Mouse (Mus musculus) right cerebral cortex, postnatal 25 days (tissue): Measurements from ENCODE around the gene Syk.
A peak's percentile ranks its signal among the peaks of the same experiment; 100 is the strongest.

Source experiments
- DNase-seq: peaks from one replicate; pipeline ENCODE4 v3.0.0; 2022

The Syk gene

DNA sequence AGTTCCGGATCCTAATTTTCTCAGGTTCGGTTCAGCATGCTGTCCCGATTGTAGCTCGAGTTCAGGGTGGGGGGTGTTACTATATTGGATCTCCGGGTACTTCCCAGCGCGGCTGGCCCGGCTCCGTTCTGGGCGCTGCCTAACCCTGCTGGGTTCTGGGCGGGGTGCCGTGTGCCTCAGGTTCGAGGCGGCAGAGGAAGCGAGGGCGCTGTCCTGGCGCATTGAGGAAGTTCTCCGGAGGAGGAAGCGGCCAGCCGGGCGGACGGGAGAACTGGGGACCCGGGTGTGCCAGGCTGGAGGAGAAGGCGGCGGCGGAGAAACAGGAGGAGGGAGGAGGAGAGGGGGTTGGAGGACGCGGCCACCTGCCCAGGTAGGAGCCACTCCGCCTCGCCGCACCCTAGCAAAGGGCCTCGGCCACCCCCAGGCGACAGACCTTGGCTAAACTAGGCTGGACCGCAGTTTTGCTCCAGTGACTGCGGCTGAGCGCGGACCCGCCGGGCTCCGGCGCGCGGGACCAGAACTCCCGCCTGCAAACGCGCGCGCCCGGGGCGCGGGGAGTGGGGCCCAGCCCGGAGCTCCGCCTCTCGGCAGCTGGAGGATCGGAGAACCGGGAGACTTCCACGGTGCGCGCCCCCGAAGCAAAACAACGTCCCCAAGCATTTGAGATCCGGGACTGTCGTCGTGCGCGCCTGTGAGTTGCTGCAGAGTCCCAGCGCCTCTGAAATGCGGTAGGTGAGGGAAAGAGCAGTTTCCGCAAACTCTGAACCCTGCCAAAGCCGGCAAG, at the start of gene Syk:
Gene Syk, plus strand, starts transcription at position 296 of the 784 bp plus-strand sequence.
- peak; percentile 64 for DNase-seq

DNA sequence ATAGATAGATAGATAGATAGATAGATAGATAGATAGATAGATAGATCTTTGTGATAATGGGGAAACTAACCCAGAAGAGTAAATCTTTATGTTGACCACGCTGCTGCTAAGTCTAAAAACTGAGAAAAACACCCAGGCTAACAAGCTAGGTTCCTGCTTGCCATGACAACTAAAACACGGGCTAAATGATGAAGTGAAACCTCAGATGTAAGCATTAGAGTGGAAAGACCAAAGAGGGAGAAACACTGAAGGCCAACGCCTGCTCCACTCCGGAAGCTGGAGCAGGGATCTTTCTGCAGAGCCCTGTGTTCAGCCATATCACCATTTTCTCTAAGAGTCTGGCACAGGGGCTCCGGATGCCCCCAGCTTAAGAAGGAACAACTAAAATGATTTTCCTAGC, 49.3 kb upstream of the Syk start:
- no peak for DNase-seq

DNA sequence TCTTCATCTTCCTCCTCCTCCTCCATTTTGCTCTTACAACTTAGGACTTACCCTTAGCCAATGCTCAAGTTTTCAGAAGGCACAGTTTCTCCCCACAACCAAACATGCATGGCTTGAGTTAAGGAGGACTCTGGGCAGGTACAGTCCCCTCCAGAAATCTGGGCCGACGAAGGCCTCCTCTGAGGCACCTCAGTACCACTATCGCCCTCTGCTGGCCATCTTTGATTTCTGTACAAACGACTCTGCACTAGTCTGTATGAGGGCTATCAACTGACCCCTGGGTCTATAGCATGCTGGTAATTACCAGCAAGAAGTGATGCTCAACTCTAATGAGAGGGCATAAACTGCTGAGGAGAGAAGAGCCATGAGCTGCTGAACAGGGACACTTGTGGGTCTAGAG, 47.4 kb upstream of the Syk start:
- DNase-seq, result peak; percentile 45

DNA sequence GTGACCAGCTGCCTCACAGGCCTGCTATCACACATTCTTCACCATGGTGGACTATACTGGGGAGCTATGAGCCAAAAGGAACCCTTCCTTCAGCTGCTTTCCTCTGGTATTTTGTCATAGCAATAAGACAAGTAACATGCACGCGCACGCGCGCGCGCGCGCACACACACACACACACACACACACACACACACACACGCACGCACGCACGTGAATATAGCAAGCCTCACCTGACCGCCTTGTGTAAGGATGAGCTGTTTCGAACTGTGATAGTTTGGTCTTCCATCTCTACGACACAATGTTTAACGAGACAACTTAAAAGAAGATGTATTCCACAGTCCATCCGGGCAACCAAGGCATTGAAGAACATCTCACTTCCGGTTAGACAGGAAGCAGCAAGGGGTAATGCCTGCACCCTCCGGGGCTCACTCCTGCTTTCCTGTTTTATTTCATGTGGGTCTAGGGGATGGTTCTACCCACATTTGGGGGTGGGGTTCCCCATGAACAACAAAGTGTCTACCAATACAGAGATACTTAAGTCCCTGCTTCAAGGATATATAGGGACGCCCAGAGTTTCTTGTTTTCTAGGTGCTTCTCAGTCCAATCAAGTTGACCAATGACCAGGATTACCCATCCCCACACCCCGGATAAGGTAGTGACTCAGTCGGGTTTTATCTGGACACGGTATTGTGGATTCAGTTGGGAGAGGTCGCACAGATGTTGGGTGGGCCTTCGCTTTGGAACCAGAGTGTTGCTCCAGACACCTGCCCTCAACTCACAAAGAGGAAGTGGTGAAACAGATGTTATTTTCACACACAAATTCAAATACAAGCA, 45.0 kb upstream of the Syk start:
- DNase-seq, result no peak

DNA sequence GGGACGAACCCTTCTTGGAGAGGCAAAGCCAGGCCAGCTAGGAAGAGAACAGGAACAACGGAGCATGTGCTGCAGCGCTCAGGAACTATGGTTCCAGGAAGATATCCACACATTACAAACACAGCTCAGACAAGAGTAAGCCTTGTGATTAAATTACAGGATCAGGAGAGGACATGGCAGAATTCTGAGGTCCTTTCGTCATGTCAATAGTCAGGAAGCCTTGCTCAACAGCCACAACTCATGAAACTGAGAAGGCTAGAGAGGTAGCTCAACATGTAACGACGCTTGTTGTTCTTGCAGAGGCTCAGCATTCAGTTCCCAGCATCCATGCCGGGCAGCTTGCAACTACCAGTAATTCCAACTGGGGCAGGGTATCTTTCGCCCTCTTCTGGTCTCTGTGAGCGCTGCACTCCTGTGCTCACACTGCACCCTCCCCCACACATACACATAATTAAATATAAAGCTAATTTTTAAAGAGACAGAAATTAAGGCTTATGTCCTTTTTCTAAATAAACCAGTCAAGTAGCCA, 44.3 kb upstream of the Syk start:
- no peak for DNase-seq

DNA sequence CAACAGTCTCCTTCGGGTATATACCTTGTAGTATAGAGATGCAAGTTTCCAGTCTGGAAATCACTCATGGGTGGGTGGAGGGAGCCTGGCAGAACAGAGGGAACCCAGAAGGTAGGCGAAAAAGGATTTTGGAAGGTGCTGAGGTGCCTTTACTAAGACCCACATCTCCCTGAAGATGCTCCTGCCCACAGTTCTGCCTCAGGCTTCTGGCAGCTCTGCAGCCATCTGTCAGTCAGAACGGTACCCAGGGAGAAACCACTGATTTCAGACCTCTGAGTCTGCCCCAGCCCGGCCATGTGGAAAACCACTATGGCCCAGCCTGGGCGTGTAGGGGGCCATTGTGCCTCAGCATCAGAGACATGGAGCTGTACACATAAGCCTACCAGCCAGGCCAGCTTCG, 43.5 kb upstream of the Syk start:
- DNase-seq, result no peak

DNA sequence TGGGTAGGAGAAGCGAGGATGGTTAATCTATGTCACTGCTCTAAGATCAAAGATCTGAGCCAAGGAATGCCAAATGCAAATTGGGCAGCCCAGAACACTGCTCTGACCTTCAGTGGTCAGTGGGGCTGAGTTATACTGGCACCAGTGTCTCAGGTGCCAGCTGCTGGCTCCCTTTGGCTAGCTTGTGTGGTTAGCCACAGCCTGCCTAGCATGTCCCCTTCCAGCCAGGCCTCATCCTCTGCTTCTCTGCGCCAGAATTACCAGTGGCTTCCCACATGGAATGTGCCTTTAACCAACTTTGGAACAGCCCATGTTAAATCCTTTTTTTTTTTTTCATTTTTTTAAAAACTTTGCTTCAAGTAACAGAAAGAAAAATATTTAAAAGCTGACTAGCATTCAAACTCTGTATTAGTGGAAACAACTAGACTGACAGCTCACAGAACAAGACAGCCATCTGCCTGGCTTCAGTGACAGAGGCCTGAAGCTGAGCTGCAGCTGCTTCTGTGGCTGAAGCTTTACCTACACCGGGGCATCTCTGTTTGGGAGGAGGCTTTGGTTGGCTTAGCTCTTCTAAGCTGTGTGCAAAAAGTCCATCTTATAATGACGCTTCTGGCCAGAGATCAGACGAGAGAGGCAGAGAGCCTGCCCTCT, 41.5 kb upstream of the Syk start:
- no peak for DNase-seq

DNA sequence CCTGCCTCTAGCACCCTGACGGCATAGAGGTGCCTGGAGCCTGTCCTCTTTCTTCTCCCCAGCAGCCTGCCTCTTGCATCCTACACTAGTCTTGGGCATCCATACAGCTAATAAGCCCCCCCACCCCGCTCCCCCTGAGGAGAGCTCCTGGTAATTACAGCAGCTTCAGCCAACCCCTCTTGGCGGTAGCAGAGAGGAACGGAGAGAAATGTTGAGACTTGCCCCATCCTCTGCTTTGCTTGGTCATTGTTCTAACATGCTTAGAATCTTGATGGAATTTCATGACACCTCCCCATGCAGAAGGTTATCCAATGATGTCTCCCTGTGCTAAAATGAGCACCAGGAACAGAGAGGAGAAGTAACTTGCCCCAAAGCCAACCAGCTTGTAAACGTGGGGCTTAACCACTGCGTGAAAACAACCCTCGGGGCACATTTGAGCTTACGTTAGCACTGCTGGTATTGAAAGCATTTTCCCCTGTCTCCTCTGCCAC, 40.9 kb upstream of the Syk start:
- DNase-seq, result no peak

DNA sequence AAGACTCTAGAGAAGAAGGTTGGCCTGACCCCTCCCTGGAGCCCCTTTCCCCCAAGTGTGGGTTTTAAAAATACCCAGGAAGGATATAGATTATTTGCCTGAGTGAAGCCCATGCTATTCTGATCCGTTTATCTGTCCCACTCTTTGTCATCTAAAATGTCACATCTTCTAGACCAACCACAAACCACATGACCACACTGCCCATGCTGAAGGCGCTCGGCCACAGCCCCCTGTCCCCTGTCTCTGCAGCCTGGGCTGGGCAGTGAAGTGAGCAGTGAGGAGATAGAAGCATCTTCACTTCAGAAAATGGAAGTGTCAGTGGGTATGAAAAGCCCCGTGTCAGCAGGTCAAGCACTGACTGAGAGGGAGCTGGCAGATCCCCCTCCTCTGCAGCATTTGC, 40.3 kb upstream of the Syk start:
- no peak for DNase-seq

DNA sequence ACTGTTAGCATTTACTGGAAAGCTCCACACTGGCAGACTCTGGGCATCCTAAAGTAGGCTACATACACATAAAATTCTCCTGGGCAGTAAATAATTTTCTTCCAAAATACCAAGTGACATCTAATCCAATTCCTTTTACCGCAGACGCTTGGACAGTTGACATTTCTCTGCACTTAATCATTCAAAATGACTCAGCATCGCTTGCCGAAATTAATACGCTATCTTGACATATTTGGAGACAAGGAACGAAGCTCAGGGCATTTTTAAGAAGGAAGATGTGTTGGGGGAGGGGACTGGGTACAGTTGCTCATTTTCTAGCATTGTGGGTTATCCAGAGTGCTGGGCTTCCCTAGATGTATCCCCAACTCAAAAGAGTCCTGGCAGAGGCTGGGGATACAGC, 36.7 kb upstream of the Syk start:
- no peak for DNase-seq

DNA sequence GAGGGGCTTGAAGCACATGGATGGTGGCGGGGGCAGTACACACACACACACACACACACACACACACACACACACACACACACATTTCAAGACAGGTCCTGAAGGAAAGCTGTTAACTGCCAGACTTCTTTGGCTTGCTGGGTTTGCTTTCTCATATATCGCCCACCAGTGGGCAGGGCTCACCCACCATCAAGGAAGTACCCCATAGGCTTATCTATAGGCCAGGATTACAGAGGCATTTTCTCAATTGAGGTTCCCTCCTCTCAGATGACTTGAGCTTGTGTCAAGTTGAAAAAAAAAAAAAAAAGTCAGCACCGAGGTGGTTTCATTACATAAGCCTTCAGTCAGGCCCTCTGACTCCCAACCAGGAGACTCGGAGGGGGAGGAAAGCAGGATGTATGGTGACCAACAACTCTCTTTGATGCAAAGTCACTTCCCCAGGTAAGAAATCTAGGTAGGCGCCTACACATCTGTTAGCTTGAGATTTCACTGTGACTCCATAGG, 32.2 kb upstream of the Syk start:
- no peak for DNase-seq

DNA sequence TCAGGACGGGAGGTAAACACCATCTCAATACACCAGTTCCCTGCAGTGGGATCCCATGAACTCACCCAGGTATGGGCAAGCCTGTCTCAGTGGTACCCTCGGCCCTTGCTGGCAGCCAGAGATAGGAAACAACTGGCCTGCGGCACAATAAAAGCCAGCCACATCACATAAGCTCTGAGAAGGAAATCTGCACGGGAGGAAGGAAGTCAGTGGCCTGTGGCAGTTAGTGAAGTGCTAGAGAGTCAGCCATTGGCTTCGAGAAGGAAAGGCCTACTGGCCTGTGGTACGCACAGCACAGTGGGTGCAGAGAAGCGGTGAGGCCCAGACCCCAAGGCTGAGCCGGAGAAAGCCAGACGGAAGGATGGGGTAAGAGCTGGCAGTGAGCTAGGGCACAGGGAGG, 31.7 kb upstream of the Syk start:
- no peak for DNase-seq

DNA sequence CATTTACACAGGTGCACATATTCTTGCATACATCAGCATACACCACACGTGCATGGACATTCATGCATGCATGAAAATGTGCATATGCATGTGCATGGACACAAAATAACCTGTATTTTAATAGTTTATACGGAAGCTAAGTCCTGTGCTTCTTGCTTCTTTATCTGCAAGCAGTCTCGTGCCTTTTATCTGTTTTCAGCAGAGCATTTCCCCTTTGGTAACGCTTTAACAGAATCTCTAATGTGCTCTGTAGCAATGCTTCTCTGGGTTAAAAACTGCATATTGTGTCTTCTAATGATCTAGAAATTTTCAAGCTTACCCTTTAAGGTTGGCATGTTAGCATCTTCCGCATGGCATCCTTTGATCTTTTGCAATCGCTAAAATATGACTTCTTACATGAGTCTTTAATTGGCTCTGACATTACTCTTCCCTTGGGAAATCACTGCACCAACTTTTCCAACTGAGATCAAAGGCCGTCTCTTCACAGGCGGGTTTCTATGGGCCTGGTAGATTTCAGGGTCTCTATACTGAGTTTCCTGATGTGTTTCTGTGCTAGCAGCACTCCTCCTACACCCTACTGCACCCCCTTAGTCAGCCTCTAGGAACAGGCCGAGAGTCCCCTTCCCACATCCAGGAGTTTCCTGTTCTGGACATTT, 30.0 kb upstream of the Syk start:
- DNase-seq, result no peak

DNA sequence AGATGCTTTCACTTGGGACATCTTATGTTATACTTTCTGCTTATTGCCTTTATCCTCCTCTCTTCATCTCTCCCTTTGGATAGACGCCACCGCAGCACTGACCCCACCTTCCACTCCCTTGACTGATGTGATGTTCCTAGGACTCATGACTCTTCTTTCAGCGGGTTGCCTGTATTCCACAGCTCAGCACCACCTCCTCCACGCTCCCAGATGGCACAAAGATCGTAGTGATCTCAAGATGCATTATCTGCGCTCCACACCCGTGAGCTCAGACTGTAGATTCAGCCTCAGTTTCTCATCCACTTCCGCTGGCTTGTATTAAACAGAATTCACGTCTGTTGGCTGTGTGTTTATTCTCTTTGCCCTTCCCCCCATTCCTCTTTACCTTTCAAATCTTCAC, 28.3 kb upstream of the Syk start:
- DNase-seq, result no peak

DNA sequence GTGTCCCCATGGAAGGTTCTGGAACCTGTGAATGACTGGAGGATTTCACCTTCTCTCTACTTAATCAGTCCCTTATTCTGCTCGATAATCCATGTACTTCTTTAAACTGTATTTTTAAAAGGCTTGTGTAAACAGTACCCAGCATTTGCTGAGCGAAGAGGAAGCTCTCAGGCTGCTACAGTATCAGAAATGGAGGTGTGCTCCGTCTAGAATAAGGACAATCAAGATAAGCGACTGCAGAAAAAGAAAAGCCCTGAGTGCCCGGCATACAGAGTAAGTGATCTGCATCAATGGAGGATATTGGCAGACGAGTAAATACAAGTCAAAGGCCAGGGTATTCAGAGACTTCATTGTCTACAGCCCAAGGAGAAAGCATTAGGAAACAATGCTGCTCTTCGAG, 25.6 kb upstream of the Syk start:
- DNase-seq, result no peak

DNA sequence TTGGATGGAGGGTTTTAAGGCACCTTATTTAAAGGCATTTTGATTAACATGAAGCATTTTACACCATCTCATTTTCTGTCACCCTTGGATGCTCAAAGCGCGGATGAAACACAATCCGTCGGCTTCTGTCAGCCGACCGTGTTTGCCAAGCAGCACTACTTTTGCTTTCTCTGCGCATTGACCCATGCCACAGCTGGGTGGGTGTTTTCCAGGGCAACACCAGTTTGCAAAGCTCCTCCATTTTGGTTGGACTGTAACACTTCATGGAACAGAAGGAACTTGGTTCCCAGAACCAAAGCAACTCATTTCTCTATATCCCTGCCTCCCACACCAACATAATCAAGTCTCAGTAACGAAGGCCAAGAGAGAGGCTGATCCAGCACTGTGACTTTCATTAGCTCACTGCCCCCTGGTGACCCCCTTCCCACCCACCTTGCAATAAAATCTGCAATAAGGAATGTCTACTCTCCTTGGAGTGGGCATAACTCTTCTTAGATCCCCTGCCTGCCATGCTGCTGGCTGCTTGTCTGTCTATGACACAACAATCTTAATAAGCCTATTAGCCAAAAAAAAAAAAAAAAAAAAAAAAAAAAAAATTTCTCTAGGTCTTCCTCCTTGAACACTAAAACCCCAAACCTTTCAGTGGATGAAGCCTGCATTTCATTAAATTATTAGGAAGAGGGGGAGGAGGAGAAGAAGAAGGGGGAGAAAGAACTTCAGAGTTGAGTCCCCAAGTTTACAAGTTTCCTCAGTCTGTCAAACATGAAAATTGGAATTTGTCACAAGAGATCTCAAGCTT, 21.4 kb upstream of the Syk start:
- DNase-seq, result no peak

DNA sequence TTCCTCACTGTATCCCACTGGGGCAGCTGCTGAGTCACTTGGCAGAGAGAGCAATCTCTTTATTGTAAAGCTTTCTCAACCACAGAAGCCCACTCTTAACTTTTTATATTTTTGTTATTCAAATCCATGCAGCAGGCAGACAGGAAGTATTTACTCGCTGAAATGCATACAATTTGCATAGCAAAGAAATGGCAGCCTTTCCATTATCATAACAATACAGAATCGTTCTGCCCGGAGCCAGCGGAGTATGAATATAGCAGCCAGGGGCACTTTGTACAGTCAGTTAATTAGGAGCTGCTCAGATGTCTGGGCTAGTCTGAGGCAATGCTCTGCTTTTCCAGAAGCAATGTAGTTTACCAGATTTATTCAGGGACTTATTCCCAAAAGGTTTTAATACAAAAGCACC, 20.8 kb upstream of the Syk start:
- DNase-seq, result no peak

DNA sequence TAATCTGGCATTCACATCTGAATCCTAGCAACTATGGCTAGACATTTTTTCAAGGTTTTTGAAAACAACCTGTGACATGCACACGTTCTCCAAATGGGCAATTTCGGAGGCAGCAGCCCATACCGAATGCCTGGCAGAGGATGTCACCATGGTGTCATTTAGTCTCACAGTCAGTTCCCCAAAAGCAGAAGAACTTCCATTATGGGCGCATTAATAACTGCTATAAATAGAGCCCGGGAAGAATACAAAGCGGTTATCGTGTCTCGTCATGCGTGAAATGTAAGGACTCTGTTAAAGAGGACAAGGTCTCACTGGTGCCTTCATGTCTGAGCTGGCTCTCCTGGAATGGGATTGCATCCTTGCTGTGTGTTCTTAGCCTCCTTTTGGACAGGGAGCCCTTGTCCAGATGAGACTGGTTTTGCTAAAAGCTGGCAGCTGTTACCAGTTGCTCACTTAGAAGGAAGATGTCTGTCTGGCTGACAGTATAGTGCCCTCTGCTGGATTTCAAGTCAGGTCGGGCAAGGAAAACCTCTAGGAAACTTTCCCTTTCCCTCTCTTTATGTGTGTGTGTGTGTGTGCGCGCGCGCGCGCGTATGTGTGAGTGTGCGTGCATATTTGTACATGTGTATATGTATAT, 17.8 kb upstream of the Syk start:
- DNase-seq, result no peak

DNA sequence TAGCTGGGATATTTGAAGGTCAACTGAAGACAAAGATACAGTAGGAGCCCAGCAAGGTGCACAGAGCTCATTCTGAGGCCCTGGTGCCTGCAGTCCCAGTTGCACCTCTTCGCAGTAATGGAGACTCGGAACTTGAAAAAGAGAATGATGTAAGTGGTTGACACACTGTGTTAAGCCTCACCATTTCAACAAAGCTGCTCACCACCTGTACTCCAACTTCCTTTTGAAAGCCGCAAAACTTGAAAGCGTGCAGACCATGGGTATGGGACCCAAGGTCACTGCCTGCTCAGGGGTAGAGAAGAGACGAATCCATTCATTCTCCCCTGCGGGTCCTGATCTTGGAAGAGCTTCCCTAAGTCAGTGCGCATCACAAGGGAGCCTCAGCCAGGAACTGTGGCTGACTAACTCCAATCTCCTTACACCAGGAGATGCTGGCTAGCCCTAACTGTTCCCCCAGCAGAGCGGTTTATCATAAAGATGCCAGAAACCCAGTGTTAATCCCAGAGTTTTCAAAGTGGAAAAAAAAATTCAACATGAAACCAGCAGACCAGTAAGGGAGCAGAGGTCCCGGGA, 16.7 kb upstream of the Syk start:
- DNase-seq, result no peak

DNA sequence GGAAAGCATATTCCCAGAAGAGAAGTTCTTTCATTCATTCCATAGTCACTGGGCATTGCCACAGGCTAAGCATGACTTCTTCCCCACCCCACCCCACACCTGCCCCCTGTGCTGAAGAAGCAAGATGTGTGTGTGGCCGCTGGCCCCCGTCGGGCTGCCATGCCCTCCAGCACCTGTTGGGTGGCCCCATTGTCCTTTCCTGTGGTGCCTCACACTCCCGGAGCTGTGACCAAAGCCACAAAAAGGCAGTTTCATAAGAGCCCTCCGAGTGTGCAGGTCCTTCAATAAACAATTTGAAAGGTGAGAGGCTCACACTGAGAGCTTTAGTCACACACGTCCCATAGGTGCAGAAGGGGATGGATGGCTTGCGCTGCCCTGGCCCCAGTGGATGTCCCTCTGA, 16.2 kb upstream of the Syk start:
- DNase-seq, result no peak

DNA sequence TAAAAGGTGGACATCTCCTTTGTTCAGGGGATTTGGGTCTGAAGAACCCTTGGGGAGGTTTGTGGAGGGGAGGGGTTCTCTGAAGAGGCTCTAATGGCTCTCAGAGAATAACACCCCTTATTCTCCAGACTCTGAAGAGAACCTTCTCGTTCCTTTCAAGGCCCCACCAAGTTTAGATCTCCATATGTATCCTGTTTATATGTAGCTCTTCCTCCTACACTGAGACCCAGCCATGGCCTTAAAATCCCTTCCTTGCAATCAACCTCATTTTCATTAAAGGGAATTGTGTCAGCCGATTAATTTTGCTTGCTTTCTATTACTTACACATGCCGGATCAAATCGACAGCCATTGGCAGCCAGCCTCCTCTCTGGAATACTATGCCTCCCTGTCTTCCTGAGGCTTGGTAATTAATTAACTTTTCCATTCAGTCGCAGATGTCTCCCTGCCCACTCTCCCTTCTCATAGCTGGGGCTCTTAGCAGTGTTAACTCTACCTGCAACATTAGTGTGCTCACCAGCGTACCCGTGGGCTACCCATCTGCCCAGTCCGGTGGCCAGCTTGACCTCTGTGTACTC, 13.7 kb upstream of the Syk start:
- no peak for DNase-seq
